Mouse (Mus musculus): ENCODE measurements at regions not wholly inside any gene's neighbourhood (a gene's known extent, or its start where the extent isn't known, plus 50 kb on each side); places are given as distances from the start of the nearest gene placed in this dataset.

GRCm38 (mm10) chr1:64295051-64295450 is 173.0 kb upstream of the Klf7 start:
- H3K9ac ChIP-seq (ENCODE audit: low read depth, low read length) = no peak overlapping the region
- no peak for ATAC-seq (ENCODE audit: low FRiP score, low TSS enrichment)
- H3K27ac ChIP-seq (ENCODE audit: low read depth, low read length) = no peak overlapping the region
- no peak overlapping the region for H3K4me2 ChIP-seq (replicated peaks; ENCODE audit: low read depth, low read length)
- no peaks in the 10 kb centered on the region for H3K27me3 ChIP-seq (ENCODE audit: control insufficient read depth, insufficient read depth, low read length)
- no peaks in the 10 kb centered on the region for H3K9me3 ChIP-seq (ENCODE audit: control insufficient read depth, low read length)
- 68% methylated on average over 7 of the region's 7 CpGs for WGBS
- H3K4me1 ChIP-seq (ENCODE audit: control insufficient read depth, insufficient read depth, low read length) = peaks cover 4% of the 10 kb centered on the region; the same call in 1 of the 2 replicates
- no peak overlapping the region for H3K4me3 ChIP-seq (ENCODE audit: low read length)
- no peaks in the 10 kb centered on the region for H3K36me3 ChIP-seq (ENCODE audit: control insufficient read depth, insufficient read depth, low read length)

- Histone ChIP-seq H3K4me3 (ENCODE audit: low read length) (peak overlapping the region; percentile 14; the same call in 1 of the 2 replicates), H3K36me3 (ENCODE audit: control insufficient read depth, insufficient read depth, low read length) (no peaks in the 10 kb centered on the region), H3K9ac (ENCODE audit: low read depth, low read length) (no peak overlapping the region), H3K4me1 (ENCODE audit: control insufficient read depth, insufficient read depth, low read length) (0 out of 2 replicates have a peak, but pooled peaks cover 4% of the 10 kb centered on the region), H3K27me3 (ENCODE audit: control insufficient read depth, insufficient read depth, low read length) (no peaks in the 10 kb centered on the region), H3K27ac (ENCODE audit: low read depth, low read length) (no peak overlapping the region), H3K4me2 (replicated peaks; ENCODE audit: low read depth, low read length) (peak overlapping the region; percentile 36), H3K9me3 (ENCODE audit: control insufficient read depth, low read length) (no peaks in the 10 kb centered on the region)
- peak; percentile 93 for ATAC-seq (ENCODE audit: low FRiP score, low TSS enrichment)
- 14% methylated on average over 12 of the region's 12 CpGs for WGBS
These were observed 166.8 kb upstream of the Klf7 start for GRCm38 (mm10) chr1:64288812-64289447.

- H3K36me3 ChIP-seq (ENCODE audit: control insufficient read depth, insufficient read depth, low read length) = no peaks in the 10 kb centered on the region
- ATAC-seq (ENCODE audit: low FRiP score, low TSS enrichment) = no peak
- no peak overlapping the region for H3K4me3 ChIP-seq (ENCODE audit: low read length)
- no peak overlapping the region for H3K27ac ChIP-seq (ENCODE audit: low read depth, low read length)
- no peaks in the 10 kb centered on the region for H3K9me3 ChIP-seq (ENCODE audit: control insufficient read depth, low read length)
- no peaks in the 10 kb centered on the region for H3K27me3 ChIP-seq (ENCODE audit: control insufficient read depth, insufficient read depth, low read length)
- H3K4me1 ChIP-seq (ENCODE audit: control insufficient read depth, insufficient read depth, low read length) = 0 out of 2 replicates have a peak, but pooled peaks cover 4% of the 10 kb centered on the region
- 76% methylated on average over 2 of the region's 2 CpGs for WGBS
- no peak overlapping the region for H3K4me2 ChIP-seq (replicated peaks; ENCODE audit: low read depth, low read length)
- no peak overlapping the region for H3K9ac ChIP-seq (ENCODE audit: low read depth, low read length)
These were observed 165.0 kb upstream of the Klf7 start for GRCm38 (mm10) chr1:64287068-64287467.

- Histone ChIP-seq H3K4me1 (ENCODE audit: control insufficient read depth, insufficient read depth, low read length) (0 out of 2 replicates have a peak, but pooled peaks cover 4% of the 10 kb centered on the region), H3K9me3 (ENCODE audit: control insufficient read depth, low read length) (no peaks in the 10 kb centered on the region), H3K4me3 (ENCODE audit: low read length) (no peak overlapping the region), H3K4me2 (replicated peaks; ENCODE audit: low read depth, low read length) (no peak overlapping the region), H3K9ac (ENCODE audit: low read depth, low read length) (no peak overlapping the region), H3K27ac (ENCODE audit: low read depth, low read length) (no peak overlapping the region), H3K36me3 (ENCODE audit: control insufficient read depth, insufficient read depth, low read length) (no peaks in the 10 kb centered on the region), H3K27me3 (ENCODE audit: control insufficient read depth, insufficient read depth, low read length) (no peaks in the 10 kb centered on the region)
- WGBS = 60% methylated on average over 8 of the region's 8 CpGs
- no peak for ATAC-seq (ENCODE audit: low FRiP score, low TSS enrichment)
These were observed 162.6 kb upstream of the Klf7 start for GRCm38 (mm10) chr1:64284656-64285055.

- Histone ChIP-seq H3K9ac (ENCODE audit: low read depth, low read length) (no peak overlapping the region), H3K27me3 (ENCODE audit: control insufficient read depth, insufficient read depth, low read length) (no peaks in the 10 kb centered on the region)
These were observed 153.8 kb upstream of the Klf7 start for GRCm38 (mm10) chr1:64275865-64276264.

GRCm38 (mm10) chr1:64275086-64275802 is 153.2 kb upstream of the Klf7 start:
- no peaks in the 10 kb centered on the region for H3K9me3 ChIP-seq (ENCODE audit: control insufficient read depth, low read length)
- no peaks in the 10 kb centered on the region for H3K27me3 ChIP-seq (ENCODE audit: control insufficient read depth, insufficient read depth, low read length)
- 75% methylated on average over 3 of the region's 3 CpGs for WGBS
- no peak overlapping the region for H3K9ac ChIP-seq (ENCODE audit: low read depth, low read length)
- H3K27ac ChIP-seq (ENCODE audit: low read depth, low read length) = no peak overlapping the region
- H3K4me3 ChIP-seq (ENCODE audit: low read length) = no peak overlapping the region
- H3K4me1 ChIP-seq (ENCODE audit: control insufficient read depth, insufficient read depth, low read length) = no peaks in the 10 kb centered on the region
- H3K4me2 ChIP-seq (replicated peaks; ENCODE audit: low read depth, low read length) = no peak overlapping the region
- ATAC-seq (ENCODE audit: low FRiP score, low TSS enrichment) = no peak
- H3K36me3 ChIP-seq (ENCODE audit: control insufficient read depth, insufficient read depth, low read length) = no peaks in the 10 kb centered on the region

More at GRCm38 (mm10) chr1:64275865-64276264, 153.8 kb upstream of the Klf7 start:
- no peak overlapping the region for H3K4me3 ChIP-seq (ENCODE audit: low read length)
- H3K4me2 ChIP-seq (replicated peaks; ENCODE audit: low read depth, low read length) = no peak overlapping the region
- H3K27ac ChIP-seq (ENCODE audit: low read depth, low read length) = no peak overlapping the region
- ATAC-seq (ENCODE audit: low FRiP score, low TSS enrichment) = no peak
- no peaks in the 10 kb centered on the region for H3K4me1 ChIP-seq (ENCODE audit: control insufficient read depth, insufficient read depth, low read length)
- H3K36me3 ChIP-seq (ENCODE audit: control insufficient read depth, insufficient read depth, low read length) = no peaks in the 10 kb centered on the region
- H3K9me3 ChIP-seq (ENCODE audit: control insufficient read depth, low read length) = no peaks in the 10 kb centered on the region

- Histone ChIP-seq H3K27ac (ENCODE audit: low read depth, low read length) (no peak overlapping the region), H3K4me3 (ENCODE audit: low read length) (no peak overlapping the region), H3K9me3 (ENCODE audit: control insufficient read depth, low read length) (no peaks in the 10 kb centered on the region), H3K4me2 (replicated peaks; ENCODE audit: low read depth, low read length) (no peak overlapping the region), H3K27me3 (ENCODE audit: control insufficient read depth, insufficient read depth, low read length) (no peaks in the 10 kb centered on the region), H3K36me3 (ENCODE audit: control insufficient read depth, insufficient read depth, low read length) (no peaks in the 10 kb centered on the region), H3K4me1 (ENCODE audit: control insufficient read depth, insufficient read depth, low read length) (no peaks in the 10 kb centered on the region), H3K9ac (ENCODE audit: low read depth, low read length) (no peak overlapping the region)
- ATAC-seq (ENCODE audit: low FRiP score, low TSS enrichment) = no peak
- WGBS = 26% methylated on average over 2 of the region's 2 CpGs
These were observed 135.2 kb upstream of the Klf7 start for GRCm38 (mm10) chr1:64257237-64257636.

- H3K27me3 ChIP-seq (ENCODE audit: control insufficient read depth, insufficient read depth, low read length) = no peaks in the 10 kb centered on the region
- no peak overlapping the region for H3K27ac ChIP-seq (ENCODE audit: low read depth, low read length)
- no peak overlapping the region for H3K4me2 ChIP-seq (replicated peaks; ENCODE audit: low read depth, low read length)
- no peak overlapping the region for H3K4me3 ChIP-seq (ENCODE audit: low read length)
- H3K9ac ChIP-seq (ENCODE audit: low read depth, low read length) = no peak overlapping the region
- H3K4me1 ChIP-seq (ENCODE audit: control insufficient read depth, insufficient read depth, low read length) = no peaks in the 10 kb centered on the region
- no peak for ATAC-seq (ENCODE audit: low FRiP score, low TSS enrichment)
- 88% methylated on average over 14 of the region's 14 CpGs for WGBS
- no peaks in the 10 kb centered on the region for H3K9me3 ChIP-seq (ENCODE audit: control insufficient read depth, low read length)
- H3K36me3 ChIP-seq (ENCODE audit: control insufficient read depth, insufficient read depth, low read length) = no peaks in the 10 kb centered on the region
These were observed 133.6 kb upstream of the Klf7 start for GRCm38 (mm10) chr1:64255554-64256295.

GRCm38 (mm10) chr1:64254673-64255072 is 132.6 kb upstream of the Klf7 start:
- no peaks in the 10 kb centered on the region for H3K36me3 ChIP-seq (ENCODE audit: control insufficient read depth, insufficient read depth, low read length)
- H3K4me2 ChIP-seq (replicated peaks; ENCODE audit: low read depth, low read length) = no peak overlapping the region
- no peak overlapping the region for H3K9ac ChIP-seq (ENCODE audit: low read depth, low read length)
- no peak overlapping the region for H3K4me3 ChIP-seq (ENCODE audit: low read length)
- no peak overlapping the region for H3K27ac ChIP-seq (ENCODE audit: low read depth, low read length)
- no peaks in the 10 kb centered on the region for H3K4me1 ChIP-seq (ENCODE audit: control insufficient read depth, insufficient read depth, low read length)
- WGBS = 87% methylated on average over 8 of the region's 8 CpGs
- H3K27me3 ChIP-seq (ENCODE audit: control insufficient read depth, insufficient read depth, low read length) = no peaks in the 10 kb centered on the region
- H3K9me3 ChIP-seq (ENCODE audit: control insufficient read depth, low read length) = no peaks in the 10 kb centered on the region
- no peak for ATAC-seq (ENCODE audit: low FRiP score, low TSS enrichment)
